Mouse (Mus musculus) midbrain, embryonic 10.5 days (tissue): Measurements from ENCODE around the gene Abca17. TPM values are rescaled to one million over a fixed set of nuclear protein-coding genes. Genes with fewer than 3 reads are reported as not detected.

ENCODE experiments used
- DNase-seq: peaks from one replicate; pipeline ENCODE4 v3.0.0-alpha.2; 2017; ENCODE audit warnings: low spot score
- H3K27ac ChIP-seq: fragments of 300-500 bp; sonication (generic); replicated peaks from 2 replicates; pipeline ENCODE4 v1.5.1; 2016; ENCODE audit warnings: mild to moderate bottlenecking
- H3K27me3 ChIP-seq: fragments of 300-500 bp; sonication (generic); 2 replicates; pipeline ENCODE4 v1.6.1; 2016; ENCODE audit warnings: low read depth, mild to moderate bottlenecking; ENCODE audit not compliant: poor library complexity, severe bottlenecking
- H3K36me3 ChIP-seq: fragments of 300-500 bp; sonication (generic); 2 replicates; pipeline ENCODE4 v1.6.1; 2016; ENCODE audit warnings: mild to moderate bottlenecking, moderate library complexity
- H3K4me1 ChIP-seq: fragments of 300-500 bp; sonication (generic); 2 replicates; pipeline ENCODE4 v1.6.1; 2016
- H3K4me3 ChIP-seq: fragments of 300-500 bp; sonication (generic); 2 replicates; pipeline ENCODE4 v1.5.1; 2016; ENCODE audit warnings: mild to moderate bottlenecking, moderate library complexity
- H3K9me3 ChIP-seq: fragments of 300-500 bp; sonication (generic); replicated peaks from 2 replicates; pipeline ENCODE4 v1.6.1; 2016; ENCODE audit warnings: mild to moderate bottlenecking
- WGBS: fragments of 180-500 bp; shearing (Covaris S2); methylation state at CpG from one replicate; pipeline ENCODE4 v1.1.7; 2016; 5-methylcytosine and 5-hydroxymethylcytosine counted together
- polyA plus RNA-seq: library from polyadenylated mRNA; unstranded; fragments of >200 nt; fragmentation: Nextera tagmentation; extraction: Ambion mirVana; gene quantifications from 2 replicates; pipeline ENCODE4 v1.2.1, GENCODE M21; 2016

The Abca17 gene
- polyA plus RNA-seq, 1 experiment from 2014 or later: 0.12 TPM

DNA sequence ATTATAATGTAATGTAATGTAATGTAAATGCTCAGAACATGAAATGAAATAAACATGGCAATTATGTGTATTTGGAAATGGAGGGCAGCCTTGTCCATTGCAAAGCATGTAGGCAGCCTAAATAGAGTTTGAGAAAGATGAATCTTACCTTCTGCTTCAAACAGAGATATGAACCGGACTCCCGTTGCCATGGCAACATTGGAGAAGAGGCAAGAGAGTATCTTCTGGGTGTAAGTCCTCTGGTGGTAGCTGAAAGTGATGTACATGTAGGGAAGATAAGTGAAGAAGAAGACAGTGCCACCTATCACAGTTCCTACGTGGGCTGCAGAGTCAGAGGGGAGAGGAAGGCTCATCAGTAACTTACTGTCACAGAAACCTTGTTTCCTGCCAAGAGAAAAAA lies 30.0 kb downstream of the Abca17 start:
- Histone ChIP-seq H3K4me3 (no peak overlapping the region), H3K36me3 (no peaks in the 10 kb centered on the region), H3K4me1 (no peaks in the 10 kb centered on the region), H3K27me3 (no peaks in the 10 kb centered on the region), H3K27ac (no peak overlapping the region), H3K9me3 (peaks cover 16% of the 10 kb centered on the region)
- DNase-seq: no peak
- WGBS: 91% methylated on average over 3 of the region's 3 CpGs

DNA sequence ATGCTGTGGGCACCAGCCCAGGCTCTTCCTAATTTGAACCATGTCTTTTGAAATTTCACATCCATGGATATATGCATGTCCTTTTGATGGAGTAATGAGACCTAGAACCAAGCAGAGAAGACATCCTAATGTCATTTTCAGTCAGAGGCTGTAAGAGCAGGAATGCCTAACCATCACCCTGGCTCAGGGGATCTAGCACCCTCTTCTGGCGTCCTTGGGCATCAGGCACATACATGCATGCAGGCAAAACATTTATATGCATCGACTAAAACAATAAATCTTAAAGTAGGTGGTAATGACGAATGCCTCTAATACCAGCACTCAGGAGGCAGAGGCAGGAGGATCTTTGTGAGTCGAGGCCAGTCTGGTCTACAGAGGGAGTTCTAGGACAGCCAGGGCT lies 43.4 kb downstream of the Abca17 start:
- 59% methylated on average over 4 of the region's 4 CpGs for WGBS
- DNase-seq: no peak

DNA sequence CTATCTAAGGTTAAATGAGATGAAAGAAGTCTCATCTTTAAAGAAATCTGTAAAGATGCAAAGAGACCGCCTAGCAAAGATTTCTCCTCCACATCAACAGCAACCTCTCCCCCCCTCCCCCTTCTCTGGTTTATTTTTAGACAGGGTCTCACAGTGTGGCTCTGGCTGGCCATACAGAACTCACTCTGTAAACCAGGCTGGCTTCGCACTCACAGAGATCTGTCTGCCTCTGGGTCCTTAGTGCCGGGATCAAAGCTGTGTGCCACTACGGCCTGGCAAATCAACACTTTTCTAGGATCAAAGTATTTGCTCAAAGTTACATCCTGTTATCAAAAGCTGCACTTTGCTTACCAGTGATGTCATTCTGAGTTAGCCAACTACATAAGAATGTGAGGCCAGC lies 50.2 kb downstream of the Abca17 start:
- H3K27ac ChIP-seq: no peak overlapping the region
- no peak overlapping the region for H3K4me3 ChIP-seq
- DNase-seq: no peak
- no peaks in the 10 kb centered on the region for H3K27me3 ChIP-seq
- no peaks in the 10 kb centered on the region for H3K36me3 ChIP-seq
- WGBS: 88% methylated on average over 4 of the region's 4 CpGs
- no peaks in the 10 kb centered on the region for H3K9me3 ChIP-seq
- H3K4me1 ChIP-seq: no peaks in the 10 kb centered on the region

More for the DNA sequence above, 43.4 kb downstream of the Abca17 start:
- no peaks in the 10 kb centered on the region for H3K27me3 ChIP-seq
- H3K4me3 ChIP-seq: no peak overlapping the region
- H3K36me3 ChIP-seq: no peaks in the 10 kb centered on the region
- no peaks in the 10 kb centered on the region for H3K4me1 ChIP-seq
- no peaks in the 10 kb centered on the region for H3K9me3 ChIP-seq
- H3K27ac ChIP-seq: no peak overlapping the region

DNA sequence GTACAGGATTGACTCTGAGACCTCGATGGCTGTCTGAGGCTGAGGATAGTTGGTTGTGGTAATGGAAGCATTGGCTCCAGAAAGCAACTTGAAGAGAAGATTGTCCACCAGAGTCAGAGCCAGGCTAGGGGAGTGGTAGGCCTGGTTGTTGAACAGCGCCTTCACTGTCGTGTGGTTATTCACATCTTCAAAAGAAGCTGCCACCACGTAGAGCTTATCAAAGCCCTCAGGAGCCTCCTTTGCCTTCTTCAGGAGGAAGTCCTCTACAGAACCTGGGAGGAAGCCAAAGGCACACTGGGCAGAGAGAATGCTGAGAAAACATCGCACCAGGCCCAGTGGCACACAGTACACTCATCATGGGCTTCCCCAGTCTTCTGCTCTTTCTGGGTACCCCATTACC lies 61.5 kb downstream of the Abca17 start:
- H3K9me3 ChIP-seq: no peaks in the 10 kb centered on the region
- no peak overlapping the region for H3K4me3 ChIP-seq
- H3K27me3 ChIP-seq: no peaks in the 10 kb centered on the region
- H3K36me3 ChIP-seq: no peaks in the 10 kb centered on the region
- no peaks in the 10 kb centered on the region for H3K4me1 ChIP-seq
- 87% methylated on average over 5 of the region's 5 CpGs for WGBS
- H3K27ac ChIP-seq: no peak overlapping the region
- no peak for DNase-seq

DNA sequence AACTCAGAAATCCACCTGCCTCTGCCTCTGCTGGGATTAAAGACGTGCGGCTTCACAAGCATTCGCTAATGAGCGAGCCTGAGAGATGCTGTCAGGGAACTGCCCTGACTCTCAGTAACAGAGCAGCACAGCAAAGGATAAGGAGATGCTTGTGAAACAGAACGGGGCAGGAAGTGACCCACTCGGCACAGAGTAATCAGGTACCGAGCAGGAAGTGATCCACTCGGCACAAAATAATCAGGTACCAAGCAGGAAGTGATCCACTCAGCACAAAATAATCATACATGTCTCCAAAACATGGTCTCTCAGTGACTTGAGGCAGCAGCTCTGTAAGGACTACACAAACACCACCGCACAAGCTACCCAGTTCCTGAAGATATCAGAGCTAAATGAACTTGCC lies 62.4 kb downstream of the Abca17 start:
- Histone ChIP-seq H3K4me3 (no peak overlapping the region), H3K36me3 (no peaks in the 10 kb centered on the region), H3K4me1 (no peaks in the 10 kb centered on the region), H3K27me3 (no peaks in the 10 kb centered on the region), H3K9me3 (no peaks in the 10 kb centered on the region), H3K27ac (no peak overlapping the region)
- 89% methylated on average over 9 of the region's 9 CpGs for WGBS
- no peak for DNase-seq

DNA sequence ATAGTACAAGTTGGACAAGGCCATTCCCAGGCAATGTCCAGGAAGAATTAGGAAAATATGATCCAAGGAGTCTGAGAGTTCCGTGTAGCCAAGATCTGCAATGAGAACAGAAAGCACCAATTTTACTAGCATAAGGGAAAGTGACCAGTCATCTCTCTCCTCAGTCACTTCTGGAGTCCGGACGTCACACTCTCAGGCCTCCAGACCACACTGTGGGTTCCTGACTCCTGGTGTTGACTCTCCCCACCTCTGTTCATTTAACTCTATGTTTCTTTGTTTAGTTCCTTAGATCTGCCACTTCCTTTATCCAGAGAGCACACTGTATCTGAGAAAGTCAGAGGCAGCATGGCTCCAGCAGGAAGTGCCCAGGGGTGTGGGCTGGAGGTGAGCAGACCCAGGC lies 65.2 kb downstream of the Abca17 start:
- Histone ChIP-seq H3K27me3 (no peaks in the 10 kb centered on the region), H3K9me3 (no peaks in the 10 kb centered on the region), H3K4me3 (no peak overlapping the region), H3K27ac (no peak overlapping the region), H3K36me3 (no peaks in the 10 kb centered on the region), H3K4me1 (no peaks in the 10 kb centered on the region)
- DNase-seq: no peak
- WGBS: 71% methylated on average over 3 of the region's 3 CpGs

DNA sequence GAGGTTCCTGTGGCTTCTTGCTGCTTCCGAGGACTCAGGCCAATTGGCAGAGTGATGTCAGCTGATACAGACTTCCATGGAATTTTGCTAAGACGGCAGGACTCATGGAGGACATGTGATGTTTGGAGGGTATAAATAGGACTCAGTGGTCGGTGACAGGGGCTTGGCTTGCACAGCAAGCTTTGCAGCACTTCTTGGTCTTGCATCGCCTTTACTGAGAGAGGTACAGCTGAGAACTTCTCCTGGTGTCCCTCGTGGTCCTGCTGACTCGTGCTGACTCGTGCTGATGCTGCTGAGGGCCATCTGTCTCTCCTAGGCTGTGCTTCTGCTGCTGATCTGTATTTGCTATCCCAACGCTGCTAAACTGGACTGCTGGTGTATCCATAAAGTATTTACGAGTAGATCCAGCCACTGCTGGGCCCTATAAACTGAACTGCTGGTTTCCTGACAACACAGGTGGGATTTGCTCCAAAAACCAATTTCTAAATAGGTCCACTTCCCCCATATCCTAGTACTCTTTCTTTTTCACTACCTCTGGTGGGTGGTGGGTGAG lies 67.5 kb downstream of the Abca17 start:
- Histone ChIP-seq H3K4me3 (no peak overlapping the region), H3K27me3 (no peaks in the 10 kb centered on the region), H3K4me1 (no peaks in the 10 kb centered on the region), H3K9me3 (no peaks in the 10 kb centered on the region), H3K27ac (no peak overlapping the region), H3K36me3 (no peaks in the 10 kb centered on the region)
- 78% methylated on average over 9 of the region's 9 CpGs for WGBS
- DNase-seq: no peak

DNA sequence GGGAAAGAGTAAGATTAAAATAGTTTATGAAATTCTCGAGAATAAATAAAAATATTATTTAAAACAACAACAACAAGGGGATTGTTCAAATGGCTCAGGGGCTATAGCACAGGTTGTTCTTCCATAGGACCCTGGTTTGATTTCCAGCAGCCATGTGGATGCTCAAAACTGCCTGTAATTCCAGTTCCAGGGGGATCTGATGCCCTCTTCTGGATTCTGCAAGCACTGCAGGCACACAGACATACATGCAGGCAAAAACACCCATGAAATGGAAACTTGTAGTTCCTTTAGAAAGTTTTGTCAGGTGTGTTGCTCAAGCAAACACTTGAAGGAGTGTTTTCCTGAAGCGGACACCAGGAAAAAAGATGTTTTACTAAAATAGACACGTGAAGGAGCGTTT lies 68.2 kb downstream of the Abca17 start:
- no peaks in the 10 kb centered on the region for H3K27me3 ChIP-seq
- no peak overlapping the region for H3K27ac ChIP-seq
- no peak overlapping the region for H3K4me3 ChIP-seq
- no peaks in the 10 kb centered on the region for H3K4me1 ChIP-seq
- WGBS: 68% methylated on average over 4 of the region's 4 CpGs
- H3K9me3 ChIP-seq: peaks cover 2% of the 10 kb centered on the region; the same call in 1 of the 2 replicates
- DNase-seq: no peak
- H3K36me3 ChIP-seq: no peaks in the 10 kb centered on the region

DNA sequence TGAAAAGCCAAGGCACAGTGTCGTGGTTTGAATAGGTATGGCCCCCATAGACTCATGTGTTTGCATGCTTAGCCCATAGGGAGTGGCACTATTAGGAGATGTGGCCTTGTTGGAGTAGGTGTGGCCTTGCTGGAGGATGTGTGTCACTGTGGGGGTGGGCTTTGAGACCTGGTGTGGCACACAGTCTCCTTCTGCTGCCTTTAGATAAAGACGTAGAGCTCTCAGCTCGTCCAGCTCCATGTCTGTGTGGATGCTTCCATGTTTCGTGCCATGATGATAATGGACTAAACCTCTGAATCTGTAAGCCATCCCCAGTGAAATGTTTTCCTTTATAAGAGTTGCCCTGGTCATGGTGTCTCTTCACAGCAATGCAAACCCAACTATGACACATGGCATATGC lies 71.0 kb downstream of the Abca17 start:
- Histone ChIP-seq H3K4me1 (no peaks in the 10 kb centered on the region), H3K9me3 (peaks cover 9% of the 10 kb centered on the region; the same call in 1 of the 2 replicates), H3K27me3 (no peaks in the 10 kb centered on the region), H3K27ac (no peak overlapping the region), H3K4me3 (no peak overlapping the region), H3K36me3 (no peaks in the 10 kb centered on the region)
- 90% methylated on average over 4 of the region's 4 CpGs for WGBS
- DNase-seq: no peak

DNA sequence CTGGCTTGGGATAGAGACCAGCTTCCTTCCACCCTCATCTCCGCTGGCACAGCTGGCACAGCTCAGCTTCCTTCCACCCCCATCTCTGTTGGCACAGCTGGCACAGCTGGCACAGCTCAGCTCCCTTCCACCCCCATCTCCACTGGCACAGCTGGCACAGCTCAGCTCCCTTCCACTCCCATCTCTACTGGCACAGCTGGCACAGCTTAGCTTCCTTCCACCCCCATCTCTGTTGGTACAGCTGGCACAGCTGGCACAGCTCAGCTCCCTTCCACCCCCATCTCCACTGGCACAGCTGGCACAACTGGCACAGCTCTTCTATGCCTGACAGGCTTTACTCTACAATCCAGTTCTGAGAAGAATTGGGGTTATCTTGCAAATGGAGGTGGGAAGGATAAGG lies 83.7 kb downstream of the Abca17 start:
- DNase-seq: no peak
- Histone ChIP-seq H3K4me3 (no peak overlapping the region), H3K27me3 (no peaks in the 10 kb centered on the region), H3K9me3 (no peaks in the 10 kb centered on the region), H3K27ac (no peak overlapping the region), H3K36me3 (no peaks in the 10 kb centered on the region), H3K4me1 (no peaks in the 10 kb centered on the region)
- 100% methylated on average over 1 of the region's 1 CpGs for WGBS

DNA sequence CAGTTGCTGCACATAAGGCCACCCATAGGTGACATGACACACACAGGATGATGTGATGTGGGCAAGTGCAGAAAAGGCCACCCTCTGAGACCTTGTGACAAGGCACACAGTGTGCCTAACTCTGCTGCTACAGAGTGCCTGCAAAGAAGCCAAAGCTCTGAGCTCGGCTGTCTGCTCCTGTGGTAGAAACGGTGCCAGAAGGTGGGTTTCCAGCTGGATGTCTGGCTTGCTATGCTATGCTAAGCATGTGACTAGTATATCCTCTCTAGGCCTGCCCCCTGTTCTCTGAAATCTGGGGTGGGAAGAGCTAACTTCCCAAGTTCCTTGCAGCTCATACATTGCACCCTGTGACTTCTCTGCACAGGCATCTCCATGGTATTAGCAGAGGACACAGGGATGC lies 86.1 kb downstream of the Abca17 start:
- Histone ChIP-seq H3K9me3 (no peaks in the 10 kb centered on the region), H3K36me3 (no peaks in the 10 kb centered on the region), H3K27me3 (no peaks in the 10 kb centered on the region), H3K4me3 (no peak overlapping the region), H3K4me1 (no peaks in the 10 kb centered on the region), H3K27ac (no peak overlapping the region)
- WGBS: 91% methylated on average over 2 of the region's 2 CpGs
- no peak for DNase-seq

DNA sequence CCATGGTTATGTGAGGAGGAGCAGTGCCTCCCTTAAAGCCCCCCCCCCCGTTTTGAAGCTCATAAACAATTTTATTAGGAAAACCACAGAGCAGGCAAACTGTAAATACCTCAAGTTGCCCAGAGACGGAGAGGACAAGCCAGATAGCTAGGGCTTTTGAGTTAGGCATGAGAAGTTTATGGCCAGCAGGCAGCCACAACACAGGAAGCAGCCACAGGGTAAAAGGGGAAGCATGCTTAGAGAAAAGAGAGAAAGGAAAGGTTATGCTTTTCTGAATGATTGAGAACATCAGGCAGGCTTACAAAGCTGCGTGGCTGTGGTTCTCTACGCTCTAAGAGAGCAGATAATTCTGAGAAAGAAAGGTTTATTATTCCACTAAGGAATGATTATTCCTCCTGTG lies 90.4 kb downstream of the Abca17 start:
- no peak overlapping the region for H3K4me3 ChIP-seq
- H3K9me3 ChIP-seq: no peaks in the 10 kb centered on the region
- WGBS: 78% methylated on average over 4 of the region's 4 CpGs
- H3K36me3 ChIP-seq: no peaks in the 10 kb centered on the region
- no peak for DNase-seq
- H3K27ac ChIP-seq: no peak overlapping the region
- no peaks in the 10 kb centered on the region for H3K27me3 ChIP-seq
- H3K4me1 ChIP-seq: no peaks in the 10 kb centered on the region

DNA sequence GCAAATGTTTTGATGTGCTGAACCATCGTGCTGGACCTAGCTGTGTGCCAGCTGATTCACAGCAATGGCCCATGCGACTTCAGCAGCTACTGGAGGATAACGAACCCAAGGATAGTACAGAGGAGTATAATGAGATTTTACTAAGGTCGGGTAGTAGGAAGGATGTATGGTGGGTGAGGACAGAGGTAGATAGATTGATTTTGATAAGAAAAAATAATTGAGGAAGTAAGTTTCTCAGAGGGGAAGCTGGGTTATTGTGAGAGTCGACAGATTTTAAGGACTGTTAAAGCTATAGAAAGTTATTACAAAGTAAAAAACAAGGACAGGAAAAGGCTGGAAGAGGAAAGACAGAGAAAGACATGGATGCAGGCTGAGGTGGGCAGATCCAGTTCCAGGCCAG lies 91.2 kb downstream of the Abca17 start:
- no peak overlapping the region for H3K4me3 ChIP-seq
- H3K4me1 ChIP-seq: no peaks in the 10 kb centered on the region
- no peak for DNase-seq
- no peak overlapping the region for H3K27ac ChIP-seq
- no peaks in the 10 kb centered on the region for H3K36me3 ChIP-seq
- H3K27me3 ChIP-seq: no peaks in the 10 kb centered on the region
- no peaks in the 10 kb centered on the region for H3K9me3 ChIP-seq
- 84% methylated on average over 5 of the region's 5 CpGs for WGBS

DNA sequence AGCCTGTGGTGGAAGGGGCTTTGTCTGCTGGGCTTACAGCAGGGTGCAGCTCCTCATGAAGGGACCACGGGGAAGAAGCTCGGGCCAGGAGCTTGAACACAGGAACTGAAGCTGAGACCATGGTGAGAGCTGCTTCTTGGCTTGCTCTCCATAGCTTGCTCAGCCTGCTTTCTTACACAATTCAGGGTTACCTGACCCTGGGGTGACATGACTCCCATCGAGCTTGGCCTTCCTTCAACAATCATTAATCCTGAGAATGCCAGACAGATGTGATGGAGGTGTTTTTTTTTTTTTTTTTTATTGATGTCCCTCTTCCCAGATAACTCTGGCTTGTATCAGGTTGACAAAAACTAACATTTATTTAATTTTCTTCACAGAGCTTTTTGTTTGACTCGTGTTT lies 91.9 kb downstream of the Abca17 start:
- Histone ChIP-seq H3K36me3 (no peaks in the 10 kb centered on the region), H3K4me1 (no peaks in the 10 kb centered on the region), H3K9me3 (no peaks in the 10 kb centered on the region), H3K27me3 (no peaks in the 10 kb centered on the region), H3K27ac (no peak overlapping the region), H3K4me3 (no peak overlapping the region)
- no peak for DNase-seq
- 84% methylated on average over 4 of the region's 4 CpGs for WGBS
